Mouse (Mus musculus) urinary bladder, postnatal 36 days (tissue): ENCODE results near the gene Eif2a.
"Not testable (repeated sequence)": the region's sequence is repeated elsewhere in the genome, so short reads cannot be mapped to it uniquely, and the experiment has no call there.

Source experiments
- DNase-seq, 2 experiments: peaks; one replicate each; pipeline ENCODE4 v3.0.0; 2022; ENCODE audit warnings: low spot score in 2 of 2, mixed read lengths in 1 of 2

Eif2a gene

DNA sequence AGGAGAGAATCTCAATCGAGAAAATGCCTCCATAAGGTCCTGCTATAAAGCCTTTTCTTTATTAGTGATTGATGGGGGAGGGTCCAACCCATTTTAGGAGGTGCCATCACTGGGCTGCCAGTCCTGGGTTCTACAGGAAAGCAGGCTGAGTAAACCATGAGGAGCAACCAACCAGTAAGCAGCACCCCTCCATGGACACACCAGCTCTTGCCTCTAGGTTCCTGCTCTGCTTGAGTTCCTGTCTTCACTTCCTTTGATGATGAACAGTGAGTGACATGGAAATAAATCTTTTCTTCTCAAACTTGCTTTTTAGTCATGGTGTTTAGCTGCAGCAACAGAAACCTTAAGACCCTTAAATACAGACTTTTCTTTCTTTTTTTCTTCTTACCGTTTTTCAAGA is 4.3 kb upstream of the Eif2a start:
- DNase-seq = no peak

GRCm38 (mm10) chr3:58523386-58523785 is 2.2 kb upstream of the Eif2a start:
- DNase-seq = no peak

GRCm38 (mm10) chr3:58524246-58524645 is 1.4 kb upstream of the Eif2a start:
- DNase-seq = no peak

GRCm38 (mm10) chr3:58525166-58525565 is 455 bp upstream of the Eif2a start:
- DNase-seq = no peak

DNA sequence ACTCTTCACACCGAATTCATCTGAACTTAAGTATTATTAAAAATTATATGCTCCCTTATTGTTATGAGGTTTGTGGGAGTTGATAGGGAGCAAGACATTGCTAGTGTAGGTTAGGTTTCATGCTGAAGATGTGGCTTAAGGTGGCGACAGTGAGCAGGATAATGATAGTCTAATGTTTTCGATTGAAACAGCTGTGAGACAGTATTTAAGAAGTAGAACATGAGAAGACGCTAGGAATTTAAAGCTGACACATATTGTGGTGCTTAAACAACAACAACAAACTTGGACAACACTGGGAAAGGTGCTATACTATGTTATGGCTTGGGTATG is 752 bp downstream of the Eif2a start:
- DNase-seq = no peak

DNA sequence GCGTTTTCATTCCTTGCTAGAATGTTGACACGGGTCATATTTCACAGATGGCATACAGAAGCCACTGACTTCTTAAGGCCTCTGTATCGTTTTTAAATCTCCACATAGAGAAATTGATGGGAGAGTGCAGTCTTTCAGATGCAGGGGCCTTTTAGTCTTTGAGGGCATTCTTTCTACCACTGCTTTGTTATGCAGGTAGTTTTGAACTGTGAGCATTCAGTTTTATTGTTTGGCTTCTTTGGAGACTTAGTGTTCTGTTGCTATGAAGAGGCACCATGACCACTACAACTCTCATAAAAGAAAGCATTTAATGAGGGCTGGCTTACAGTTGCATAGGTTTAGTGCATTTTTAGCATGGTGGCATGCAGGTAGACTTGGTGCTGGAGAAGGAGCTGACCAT is 11.0 kb downstream of the Eif2a start:
- no peak for DNase-seq

- no peak for DNase-seq
Measured at GRCm38 (mm10) chr3:58552001-58552811, 26.6 kb downstream of the Eif2a start.

DNA sequence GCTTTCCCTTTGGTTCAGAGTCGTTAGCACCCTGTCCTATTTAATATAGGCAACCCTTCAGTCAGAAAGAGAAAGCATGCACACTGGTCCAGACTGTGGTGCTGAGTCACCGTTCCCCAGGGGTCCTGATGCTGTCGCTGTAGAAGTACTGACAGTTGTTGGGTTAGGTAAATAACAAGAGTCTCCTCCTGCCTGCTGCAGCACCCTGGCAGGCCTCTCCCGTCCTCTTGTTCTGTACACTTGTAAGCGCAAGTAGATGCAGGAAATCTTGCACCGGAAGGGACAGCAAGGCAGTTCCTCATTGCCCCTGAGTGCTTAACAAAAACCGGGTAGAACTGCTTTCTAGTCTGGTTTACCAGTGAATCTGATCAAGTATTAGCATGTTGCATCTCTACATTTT is 31.0 kb downstream of the Eif2a start:
- DNase-seq = no peak

- no peak for DNase-seq
Measured at GRCm38 (mm10) chr3:58559887-58560286, 34.3 kb downstream of the Eif2a start.

DNA sequence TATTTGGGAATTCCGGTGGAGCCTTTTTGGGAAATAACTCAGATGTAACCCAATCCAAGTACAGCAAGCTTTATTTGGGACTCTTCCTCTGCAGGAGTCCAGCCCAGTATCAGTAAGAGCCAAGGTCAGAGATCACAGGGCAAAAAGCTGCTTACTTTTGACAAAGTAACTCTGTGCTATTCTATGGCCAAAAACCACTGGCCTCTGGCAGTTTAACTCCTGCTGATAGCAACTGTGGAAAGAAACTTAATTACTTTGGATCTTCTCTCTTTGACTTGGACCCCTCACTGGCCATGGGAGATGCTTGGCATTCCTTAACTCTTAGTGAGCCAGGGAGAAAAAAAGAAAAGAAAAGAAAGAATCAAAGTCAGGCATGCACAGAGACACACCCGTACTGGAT is 35.8 kb downstream of the Eif2a start:
- DNase-seq = no peak

- DNase-seq = no peak
Measured at GRCm38 (mm10) chr3:58570821-58571220, 45.2 kb downstream of the Eif2a start.

- peak; percentile 96 to 97 for DNase-seq
Measured at GRCm38 (mm10) chr3:58576137-58577066, 50.8 kb downstream of the Eif2a start, which contains the start of gene Selenot. Gene Selenot (plus strand): TSS chr3:58576636.

DNA sequence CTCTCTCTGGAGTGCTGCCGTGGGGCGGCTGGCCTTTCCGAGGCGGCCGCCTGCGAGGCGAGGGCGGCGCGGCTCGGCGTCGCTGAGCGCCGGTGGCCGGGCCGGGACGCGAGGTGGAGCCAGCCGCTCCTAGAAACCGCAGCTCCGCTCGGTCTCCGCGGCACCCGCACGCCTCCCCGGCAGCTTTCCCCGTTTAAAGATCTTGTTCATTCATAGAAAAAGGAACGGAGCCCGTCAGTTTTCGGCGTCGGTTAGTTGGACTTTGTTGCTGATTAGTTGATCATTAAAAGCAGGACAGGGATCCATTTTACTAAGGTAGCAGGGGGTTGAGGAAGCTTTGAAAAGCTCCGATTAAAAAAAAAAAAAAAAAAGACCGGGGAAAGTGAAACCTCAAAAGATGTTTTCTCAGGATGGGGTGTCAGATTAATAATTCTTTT is 51.5 kb downstream of the Eif2a start:
- DNase-seq = peak; percentile 32 to 48

GRCm38 (mm10) chr3:58577506-58578050 is 52.0 kb downstream of the Eif2a start:
- DNase-seq = no peak

- no peak for DNase-seq
Measured at GRCm38 (mm10) chr3:58581530-58581929, 55.9 kb downstream of the Eif2a start.

- no peak for DNase-seq
Measured at GRCm38 (mm10) chr3:58582297-58582696, 56.7 kb downstream of the Eif2a start.

DNA sequence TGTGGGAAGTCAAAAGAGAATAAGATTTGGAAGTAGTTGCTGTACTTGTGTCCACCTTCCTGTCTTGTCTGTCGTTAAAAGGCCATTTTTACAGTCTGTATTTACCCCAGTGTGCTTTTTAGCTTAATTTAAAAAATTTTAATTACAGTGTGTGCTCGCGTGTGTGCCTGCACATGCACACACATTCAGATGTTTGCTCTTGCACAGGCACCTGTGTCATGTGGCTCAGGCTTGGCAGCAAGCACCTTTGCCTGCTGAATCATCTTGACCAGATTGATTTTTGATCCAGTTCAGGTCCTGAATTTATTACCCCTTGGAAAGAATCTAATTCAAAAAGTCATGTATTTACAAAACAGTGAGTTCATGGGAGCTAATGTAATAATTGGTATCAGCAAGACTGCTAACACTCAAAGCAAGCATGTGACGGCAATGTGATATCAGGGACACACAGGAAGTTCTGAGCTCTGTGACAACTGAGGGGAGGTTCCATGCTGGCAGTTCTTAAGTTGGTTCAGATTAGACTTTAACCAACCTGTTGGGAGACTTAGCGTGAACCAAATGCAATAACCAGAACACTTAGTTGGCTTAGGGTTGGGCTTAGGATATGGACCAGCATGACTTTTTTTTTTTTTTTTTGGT is 57.3 kb downstream of the Eif2a start:
- DNase-seq = no peak

- not testable (repeated sequence) for DNase-seq
Measured at GRCm38 (mm10) chr3:58590544-58590943, 64.9 kb downstream of the Eif2a start.

DNA sequence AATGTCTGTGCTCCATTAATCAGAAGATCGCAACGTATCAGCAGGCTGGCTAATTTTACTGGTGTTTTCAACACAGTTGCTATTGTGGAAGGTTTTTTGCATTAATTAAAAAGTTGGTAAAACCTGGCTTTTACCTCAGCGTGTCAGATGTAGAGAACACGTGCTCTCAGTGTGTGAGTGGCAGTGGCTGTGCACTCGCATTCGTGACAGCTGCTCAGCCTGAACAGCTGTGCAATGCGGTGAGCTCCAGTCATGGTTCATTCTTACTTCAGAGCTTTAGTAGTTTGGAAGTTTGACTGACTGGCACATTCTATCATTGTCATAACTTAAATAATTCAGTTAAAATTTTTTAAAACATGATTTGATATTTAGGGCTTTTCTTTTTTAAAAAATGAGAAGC is 67.0 kb downstream of the Eif2a start:
- not testable (repeated sequence) for DNase-seq

GRCm38 (mm10) chr3:58593623-58594022 is 68.0 kb downstream of the Eif2a start:
- DNase-seq = no peak
